Mouse (Mus musculus) CD4-positive, CD25-positive, alpha-beta regulatory T cell, adult 4 months (primary cell): ENCODE results near the gene Ppp1r35. TPM values are rescaled to one million over a fixed set of nuclear protein-coding genes. Genes with fewer than 3 reads are reported as not detected.
A peak's percentile ranks its signal among the peaks of the same experiment; 100 is the strongest.

ENCODE experiments used
- ATAC-seq: one replicate; pipeline ENCODE4 v1.8.0; 2017
- polyA plus RNA-seq, 2 experiments: library from polyadenylated mRNA; unstranded; fragments of 100-300 nt; shearing (Covaris generic); gene quantifications; one replicate each; pipeline ENCODE4 v1.2.1; 2017

The Ppp1r35 gene
- polyA plus RNA-seq, 2 experiments from 2014 or later: 6.9 to 7.0 TPM

DNA sequence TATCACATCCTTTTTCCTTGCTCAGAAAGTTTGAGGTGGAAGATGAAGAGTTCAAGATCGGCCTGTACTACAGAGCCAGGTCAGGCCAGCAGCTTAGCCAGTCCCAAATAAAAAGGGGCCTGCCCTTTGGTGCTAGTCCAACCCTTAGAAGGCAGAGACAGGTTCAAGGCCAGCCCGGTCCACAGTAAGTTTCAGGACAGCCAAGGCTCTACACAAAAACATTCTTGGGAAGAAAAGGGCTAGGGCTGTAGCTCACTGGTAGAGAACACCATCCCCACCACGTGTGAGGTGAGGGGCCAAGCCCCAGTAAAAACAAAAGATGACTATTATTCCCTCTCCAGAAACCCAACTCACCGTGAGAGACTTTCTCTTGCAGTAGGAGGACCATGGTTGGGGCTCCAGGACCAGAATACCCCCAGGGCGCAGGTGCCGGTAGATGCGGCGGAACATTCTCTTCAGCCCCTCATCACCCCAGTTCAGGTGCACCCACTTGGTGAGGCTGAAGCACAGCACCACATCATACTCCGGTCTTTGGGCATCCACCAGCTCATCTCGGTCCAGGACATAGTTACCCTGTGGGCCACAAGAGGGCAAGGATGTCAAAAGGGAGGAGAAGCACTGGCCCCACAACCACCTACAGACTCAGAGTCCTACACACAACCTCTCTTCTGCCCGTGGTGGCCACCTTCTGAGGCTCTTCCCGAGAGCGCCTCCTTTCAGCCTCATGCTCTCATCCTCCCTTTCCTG lies 4.3 kb downstream of the Ppp1r35 start:
- ATAC-seq: no peak

DNA sequence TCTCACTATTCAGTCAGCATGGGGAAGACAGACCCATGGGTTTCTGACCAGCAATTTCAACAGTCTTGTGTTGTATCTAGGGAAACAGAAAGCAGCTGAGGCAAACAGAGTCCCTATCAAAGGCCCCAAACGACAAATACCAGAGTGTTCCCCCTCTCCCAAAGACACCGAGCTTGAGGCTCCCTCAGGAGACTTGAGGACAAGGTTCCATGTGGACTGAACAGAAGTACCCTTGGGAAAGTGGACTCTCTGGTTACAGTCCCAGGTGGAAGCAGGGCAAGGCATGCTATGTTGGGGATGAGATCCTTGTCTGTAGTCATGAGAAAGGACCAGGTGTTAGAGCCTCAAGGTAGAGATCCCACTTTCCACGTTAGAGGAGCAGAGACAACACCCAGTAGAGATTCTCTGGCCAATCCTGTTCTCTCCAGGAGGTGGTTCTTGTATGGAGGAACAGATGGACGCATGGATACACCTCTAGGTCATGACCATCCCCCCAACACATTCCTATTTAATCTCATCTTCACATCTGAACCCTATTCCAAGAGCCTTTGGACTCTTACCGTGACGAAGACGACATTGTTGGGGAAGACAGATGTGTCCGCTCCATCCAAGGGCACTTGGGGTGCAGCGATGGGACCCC lies 5.4 kb downstream of the Ppp1r35 start:
- no peak for ATAC-seq

GRCm38 (mm10) chr5:137784546-137784945 lies 5.9 kb downstream of the Ppp1r35 start:
- no peak for ATAC-seq

DNA sequence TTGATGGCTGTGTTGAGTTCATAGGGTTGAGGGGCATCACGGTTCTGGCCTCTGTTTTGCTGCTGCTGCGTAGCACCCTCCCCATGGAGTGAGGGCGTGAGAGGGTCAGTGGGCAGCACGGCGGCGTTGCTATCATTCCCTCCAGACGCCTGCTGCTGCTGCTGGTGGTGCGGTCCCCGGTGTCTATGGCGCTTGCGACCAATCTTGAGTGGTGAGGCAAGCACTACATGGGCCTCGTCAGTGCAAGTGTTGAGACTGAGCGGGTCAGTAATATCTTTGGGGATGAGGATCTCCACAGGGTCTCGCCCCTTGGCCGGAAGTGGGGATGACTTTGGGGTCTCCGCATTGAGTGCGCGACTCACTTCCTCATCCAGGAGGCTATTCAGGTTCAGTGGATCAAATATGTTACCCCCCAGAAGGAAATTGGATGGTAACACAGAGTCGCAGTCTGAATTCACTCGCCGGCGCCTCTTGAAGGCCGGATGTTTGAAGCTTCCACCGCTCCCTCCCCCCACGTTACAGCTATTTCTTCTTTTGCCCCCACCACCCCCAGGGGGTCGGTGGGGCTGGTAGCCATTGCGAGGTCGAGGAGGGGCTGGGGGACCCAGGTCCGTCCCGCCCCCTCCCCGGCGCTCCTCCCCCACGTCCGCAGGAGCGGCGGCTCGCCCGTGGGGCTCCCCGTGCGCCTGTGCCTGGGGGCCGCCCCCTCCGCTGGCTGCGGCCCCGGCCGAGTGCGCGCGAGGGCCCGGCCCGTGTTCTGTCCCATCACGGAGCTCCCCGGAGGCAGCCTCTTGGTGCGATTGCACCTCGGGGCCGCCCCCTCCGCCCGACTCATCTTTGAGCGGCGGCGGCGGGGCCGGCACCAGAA lies 6.7 kb downstream of the Ppp1r35 start:
- peak; percentile 5 for ATAC-seq

DNA sequence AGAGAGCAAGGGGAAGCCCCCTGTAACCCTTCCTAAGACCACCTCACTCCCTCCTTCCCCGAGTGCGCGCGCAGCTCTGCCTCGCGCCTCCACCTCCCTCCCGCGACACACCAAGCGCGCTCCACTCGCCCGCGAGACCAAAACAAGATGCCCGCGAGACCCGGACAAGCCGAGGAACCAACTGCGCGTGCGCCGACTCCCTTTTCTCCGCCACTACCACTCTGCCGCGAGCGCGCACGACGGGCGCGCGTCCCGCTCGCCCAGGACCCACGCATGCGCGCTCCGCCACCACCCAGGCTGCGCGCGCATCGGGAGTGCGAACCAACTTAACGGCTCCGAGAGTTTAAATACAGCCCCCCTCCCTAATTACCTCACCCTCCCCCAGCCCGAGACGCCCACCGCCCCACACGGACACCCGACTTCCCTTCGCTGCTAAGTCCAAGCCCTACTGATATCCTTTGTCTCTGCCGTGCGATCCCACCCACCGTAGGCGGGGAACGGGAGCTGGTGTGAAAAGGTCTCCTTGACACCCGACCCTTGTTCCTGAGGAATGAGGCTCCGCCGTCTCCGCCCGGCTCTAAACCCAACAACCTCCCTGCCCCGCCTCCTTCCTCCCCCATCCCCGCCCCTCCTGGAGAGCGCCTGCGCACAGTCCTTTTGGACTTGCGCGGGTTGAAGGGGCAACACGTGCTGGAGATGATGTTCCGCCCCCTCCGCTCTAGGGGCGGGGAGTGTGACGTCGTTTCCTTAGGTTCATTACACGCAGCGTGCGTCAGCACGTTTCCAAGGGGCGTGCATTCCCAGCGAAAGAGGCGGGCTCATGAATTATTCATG lies 7.7 kb downstream of the Ppp1r35 start:
- ATAC-seq: peak; percentile 76

- peak; percentile 72 for ATAC-seq
Observed at GRCm38 (mm10) chr5:137787151-137787928, 8.7 kb downstream of the Ppp1r35 start, which contains the start of the genes Mepce and Zcwpw1. Gene Mepce, minus strand, starts transcription at chr5:137787655. Gene Zcwpw1, plus strand, starts transcription at chr5:137787798.

- no peak for ATAC-seq
Observed at GRCm38 (mm10) chr5:137788171-137788570, 9.5 kb downstream of the Ppp1r35 start.

DNA sequence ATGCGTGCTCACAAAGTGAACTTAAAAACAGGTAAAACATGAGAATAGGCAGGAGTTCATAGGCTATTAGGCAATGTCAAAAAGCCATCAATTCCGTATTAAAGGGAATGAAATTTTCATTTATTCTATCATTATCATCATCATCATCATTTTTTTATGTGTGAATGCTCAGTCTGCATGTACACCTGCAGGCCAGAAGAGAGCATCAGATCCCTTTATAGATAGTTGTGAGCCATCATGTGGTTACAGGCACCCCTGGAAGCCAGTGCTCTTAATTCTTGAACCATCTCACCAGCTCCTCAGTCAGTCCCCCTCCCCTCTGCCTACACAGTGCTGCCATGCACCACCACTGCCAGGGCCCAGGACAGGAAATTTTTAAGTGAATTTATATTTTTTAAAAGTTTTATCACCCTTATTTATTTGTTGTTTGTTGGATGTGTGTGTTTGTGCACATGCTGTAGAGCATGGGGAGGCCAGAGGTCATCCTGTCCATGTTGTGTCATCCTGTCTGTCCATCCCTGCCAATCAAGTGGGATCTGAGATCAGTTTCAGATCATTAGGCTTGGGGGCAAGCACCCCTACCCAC lies 10.4 kb downstream of the Ppp1r35 start:
- ATAC-seq: no peak

DNA sequence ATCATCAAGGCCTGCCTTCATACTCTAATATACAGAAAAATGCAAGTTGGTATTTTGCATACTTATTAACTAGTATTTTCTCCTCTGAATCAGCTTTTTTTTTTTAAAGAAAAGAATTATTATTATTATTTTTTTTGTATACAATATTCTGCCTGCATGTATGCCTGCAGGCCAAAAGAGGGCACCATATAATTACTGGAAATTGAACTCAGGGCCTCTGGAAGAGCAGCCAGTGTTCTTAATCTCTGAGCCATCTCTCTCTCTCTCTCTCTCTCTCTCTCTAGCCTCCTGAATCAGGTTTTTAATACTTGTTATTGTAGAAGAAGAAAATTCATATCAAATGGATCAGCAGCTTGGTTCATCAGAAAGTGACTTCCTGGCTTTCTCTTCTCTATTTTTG lies 12.9 kb downstream of the Ppp1r35 start:
- ATAC-seq: no peak

- no peak for ATAC-seq
Observed at GRCm38 (mm10) chr5:137796606-137797005, 18.0 kb downstream of the Ppp1r35 start.

DNA sequence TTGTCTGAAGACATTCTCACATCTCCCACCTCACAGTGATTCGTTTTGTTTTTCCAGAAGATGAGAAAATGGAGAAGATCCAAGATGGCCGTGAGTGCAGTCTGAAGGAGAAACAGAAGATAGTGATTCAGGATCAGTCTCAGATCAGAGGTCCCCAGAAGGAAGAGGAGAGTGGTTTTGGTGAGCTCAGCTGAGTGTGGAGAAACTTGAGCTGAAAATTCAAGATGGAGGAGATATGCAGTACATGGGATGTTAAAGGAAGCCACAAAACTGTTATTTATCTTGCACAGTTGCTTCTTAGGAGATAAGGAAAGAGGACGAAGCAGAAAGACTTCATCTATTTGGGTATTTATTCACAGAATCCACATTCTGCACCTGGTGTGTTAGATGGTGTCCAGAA lies 22.3 kb downstream of the Ppp1r35 start:
- ATAC-seq: no peak

DNA sequence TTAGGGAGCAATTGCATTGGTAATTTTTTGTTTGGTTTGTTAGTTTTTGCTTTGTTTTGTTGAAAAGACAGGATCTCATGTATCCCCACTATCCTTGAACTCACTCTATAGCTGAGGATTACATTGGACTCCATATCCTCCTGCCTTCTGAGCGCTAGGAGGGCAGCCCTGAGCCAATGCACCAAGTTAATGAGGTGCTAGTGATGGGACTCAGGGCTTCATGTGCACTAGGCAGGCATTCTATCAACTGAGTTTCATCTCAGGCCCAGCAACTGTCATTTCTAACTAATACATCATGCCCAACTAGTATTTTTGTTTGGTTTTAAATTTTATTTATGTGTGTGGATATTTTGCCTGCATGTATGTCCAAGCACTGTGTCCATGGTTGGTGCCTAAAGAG lies 27.5 kb downstream of the Ppp1r35 start:
- no peak for ATAC-seq

DNA sequence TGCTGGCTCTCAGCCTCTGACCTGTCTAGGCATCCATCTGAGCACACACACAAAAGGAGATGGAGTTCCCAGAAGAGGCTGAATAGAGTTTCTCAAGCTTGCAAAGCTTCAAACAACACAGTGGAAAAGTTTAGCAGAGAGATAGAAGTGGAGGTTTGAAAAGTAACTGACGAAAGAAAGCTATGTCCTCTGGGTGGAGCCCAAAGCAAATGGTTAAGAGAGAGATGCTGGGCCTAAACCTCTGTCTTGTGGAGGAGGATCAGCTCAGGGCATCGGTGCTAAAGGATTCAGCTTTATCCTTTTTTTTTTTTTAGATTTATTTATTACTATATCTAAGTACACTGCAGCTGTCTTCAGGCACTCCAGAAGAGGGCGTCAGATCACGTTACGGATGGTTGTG lies 29.7 kb downstream of the Ppp1r35 start:
- no peak for ATAC-seq

- no peak for ATAC-seq
Observed at GRCm38 (mm10) chr5:137817466-137818222, 39.0 kb downstream of the Ppp1r35 start.

- no peak for ATAC-seq
Observed at GRCm38 (mm10) chr5:137822126-137822525, 43.5 kb downstream of the Ppp1r35 start.

- no peak for ATAC-seq
Observed at GRCm38 (mm10) chr5:137822602-137823001, 44.0 kb downstream of the Ppp1r35 start.

DNA sequence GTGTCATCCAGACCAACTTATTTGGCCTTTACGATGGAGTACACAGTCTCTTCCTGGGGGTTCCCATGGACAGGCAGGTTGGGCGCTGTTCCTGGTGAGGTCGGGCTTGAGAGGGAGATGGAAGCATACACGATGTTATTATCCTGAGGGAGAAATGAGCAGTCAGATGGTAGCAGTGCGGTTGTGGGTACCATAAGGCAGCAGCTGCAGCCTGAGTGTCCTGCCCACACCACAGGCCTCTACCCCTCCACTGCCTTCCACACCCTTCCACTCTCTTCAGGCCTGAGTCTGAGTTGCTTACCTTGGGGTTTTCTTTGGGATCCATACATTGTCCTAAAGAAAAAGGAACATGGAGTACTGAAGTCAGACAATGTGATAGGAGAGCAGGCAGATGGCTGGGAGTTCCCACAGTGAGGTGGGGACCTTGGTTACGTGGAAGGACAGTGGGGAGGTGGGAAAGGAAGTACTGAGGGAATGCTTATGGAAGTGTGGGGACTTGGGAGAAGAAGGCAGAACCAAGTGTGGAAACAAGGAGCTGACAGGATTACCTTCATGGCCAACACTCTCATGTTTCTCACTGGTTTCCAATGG lies 44.9 kb downstream of the Ppp1r35 start:
- ATAC-seq: no peak

DNA sequence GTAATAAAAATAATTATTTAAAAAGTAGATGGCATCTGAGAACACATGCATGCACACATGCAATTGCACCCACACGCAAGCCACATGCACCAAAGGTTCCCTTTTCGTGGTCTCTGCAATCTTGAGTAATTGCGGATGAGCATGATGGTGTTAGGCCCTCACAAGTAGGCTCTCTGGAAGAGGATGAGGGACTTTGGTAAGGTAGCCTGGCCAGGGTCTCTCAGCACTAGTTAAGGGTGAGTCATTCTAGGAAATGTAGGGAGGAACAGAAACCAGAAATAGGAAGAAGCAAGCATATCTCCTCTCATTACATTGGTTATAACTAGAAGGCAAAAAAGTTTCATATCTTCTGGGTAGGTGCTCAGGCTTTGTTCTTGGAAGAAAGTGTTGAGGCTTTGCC lies 46.4 kb downstream of the Ppp1r35 start:
- no peak for ATAC-seq

GRCm38 (mm10) chr5:137825971-137826370 lies 47.3 kb downstream of the Ppp1r35 start:
- ATAC-seq: no peak

GRCm38 (mm10) chr5:137826421-137826820 lies 47.8 kb downstream of the Ppp1r35 start:
- no peak for ATAC-seq
